ENCODE assay signal across 34 mouse cellular contexts in genomic region chr9:51950225-51950624, GRCm38 (mm10).
"Had no signal": no experiment of that assay in that cellular context is flagged by ENCODE, and none has a peak within 500 bp of the region (broad histone marks: within the 10 kb centered on the region; RNA-seq: fewer than 3 reads in every experiment).

No protein-coding gene starts in this region.

- H3K4me2 ChIP-seq: heart, embryonic 11.5 days; heart, embryonic 12.5 days; heart, embryonic 13.5 days; heart, embryonic 15.5 days; hindbrain, embryonic 12.5 days; hindbrain, embryonic 13.5 days; hindbrain, embryonic 14.5 days; hindbrain, embryonic 15.5 days; intestine, embryonic 15.5 days; kidney, embryonic 15.5 days had no signal

- H3K4me1 ChIP-seq: heart, embryonic 10.5 days; heart, embryonic 13.5 days; heart, embryonic 15.5 days; hindbrain, embryonic 10.5 days; hindbrain, embryonic 12.5 days; hindbrain, embryonic 15.5 days; intestine, embryonic 15.5 days; kidney, embryonic 15.5 days had no signal

- H3K4me3 ChIP-seq: heart, embryonic 10.5 days; heart, embryonic 12.5 days; heart, embryonic 13.5 days; heart, embryonic 15.5 days; hindbrain, embryonic 10.5 days; hindbrain, embryonic 12.5 days; hindbrain, embryonic 13.5 days; hindbrain, embryonic 15.5 days; intestine, embryonic 15.5 days; kidney, embryonic 15.5 days; layer of hippocampus, adult 2 months; left cerebral cortex, adult 2 months had no signal

- DNase-seq: heart, postnatal 10 days; heart, postnatal 14 days; heart, postnatal 36 days; heart, postnatal 4 days; kidney, adult 11 months; kidney, adult 18-20 months; kidney, adult 8-10 months; kidney, postnatal 10 days; kidney, postnatal 14 days; kidney, postnatal 25 days; kidney, postnatal 36 days; kidney, postnatal 4 days; layer of hippocampus, adult 9-11 months; layer of hippocampus, postnatal 36 days had no signal

- ATAC-seq: hindbrain, embryonic 16.5 days; hindbrain, postnatal 0 days; inflammation-experienced regulatory T-cells, adult 6 months; intestine, embryonic 15.5 days; intestine, embryonic 16.5 days; intestine, postnatal 0 days had no signal

- H3K27ac ChIP-seq: heart, embryonic 10.5 days; heart, embryonic 13.5 days; heart, embryonic 15.5 days; hindbrain, embryonic 10.5 days; hindbrain, embryonic 12.5 days; hindbrain, embryonic 13.5 days; hindbrain, embryonic 14.5 days; hindbrain, embryonic 15.5 days; hindbrain, postnatal 0 days; intestine, embryonic 15.5 days; kidney, embryonic 15.5 days; kidney, postnatal 0 days; layer of hippocampus, adult 2 months; left cerebral cortex, adult 2 months had no signal

- H3K27me3 ChIP-seq: heart, embryonic 12.5 days; heart, embryonic 13.5 days; heart, embryonic 15.5 days; hindbrain, embryonic 12.5 days; hindbrain, embryonic 13.5 days; hindbrain, embryonic 15.5 days; intestine, embryonic 15.5 days; kidney, embryonic 15.5 days had no signal

- H3K9ac ChIP-seq: heart, embryonic 12.5 days; heart, embryonic 13.5 days; heart, embryonic 15.5 days; hindbrain, embryonic 12.5 days; hindbrain, embryonic 13.5 days; hindbrain, embryonic 14.5 days; hindbrain, embryonic 15.5 days; intestine, embryonic 15.5 days; kidney, embryonic 15.5 days had no signal

- H3K9me3 ChIP-seq: heart, embryonic 10.5 days; heart, embryonic 12.5 days; heart, embryonic 13.5 days; heart, embryonic 15.5 days; hindbrain, embryonic 10.5 days; hindbrain, embryonic 12.5 days; hindbrain, embryonic 13.5 days; hindbrain, embryonic 15.5 days; intestine, embryonic 15.5 days; kidney, embryonic 15.5 days had no signal
